Mouse (Mus musculus) liver, postnatal 0 days (tissue): Measurements from ENCODE around the gene Chn1.

Source experiments
- CTCF ChIP-seq: sonication (generic); IDR thresholded peaks from 2 replicates; pipeline ENCODE4 v1.5.1; 2016; ENCODE audit warnings: antibody characterized with exemption, low read depth
- EP300 ChIP-seq: IDR thresholded peaks from 2 replicates; pipeline ENCODE4 v1.6.1; 2016; ENCODE audit warnings: antibody characterized with exemption, low read depth, mild to moderate bottlenecking

DNA sequence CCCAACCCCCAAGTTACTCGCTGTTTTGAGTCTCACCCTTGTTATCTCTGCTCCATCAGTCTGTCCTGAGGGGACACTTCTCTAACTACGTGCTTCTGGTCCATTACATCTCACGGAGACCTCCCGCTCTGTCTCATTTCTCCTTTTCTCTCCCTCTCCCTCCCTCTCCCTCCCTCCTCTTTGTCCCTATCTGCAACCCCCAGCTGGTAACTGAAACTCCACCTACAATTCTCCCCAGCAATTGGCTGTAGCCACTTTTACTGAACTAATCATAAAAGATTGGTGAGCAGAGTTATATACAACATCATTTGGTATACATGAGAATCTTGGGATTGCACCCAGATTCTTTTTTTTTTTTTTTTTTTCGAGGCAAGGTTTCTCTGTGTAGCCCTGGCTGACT, 16.1 kb downstream of the Chn1 start:
- TF ChIP-seq EP300 (no peak), CTCF (no peak)
